Mouse (Mus musculus): Measurements from ENCODE around the gene Esd. TPM values are rescaled to one million over a fixed set of nuclear protein-coding genes. Genes with fewer than 3 reads are reported as not detected.

The Esd gene
- total RNA-seq, 2 experiments from 2014 or later = 85.5 to 88.9 TPM

DNA sequence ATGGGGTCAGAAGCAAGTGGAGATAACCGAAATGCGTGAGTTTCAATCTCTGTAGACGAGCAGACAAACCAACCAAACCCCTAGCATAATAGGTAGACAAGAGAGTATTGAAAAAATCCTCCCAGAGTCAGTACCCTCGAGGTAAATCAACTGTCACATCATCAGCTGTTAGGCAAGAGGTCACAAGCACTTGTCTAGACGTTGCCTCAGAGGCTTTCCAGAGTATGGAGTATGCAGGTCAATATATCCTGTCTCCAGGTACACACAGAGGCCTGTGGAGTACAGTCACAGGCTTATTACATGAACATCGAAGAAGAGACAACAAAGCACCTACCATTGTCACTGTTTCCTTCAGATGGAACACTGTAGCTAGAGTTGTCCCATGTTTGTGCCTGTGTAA lies 60.7 kb downstream of the Esd start:
- DNase-seq (ENCODE audit: low spot score in 2 of 2) = no peak

DNA sequence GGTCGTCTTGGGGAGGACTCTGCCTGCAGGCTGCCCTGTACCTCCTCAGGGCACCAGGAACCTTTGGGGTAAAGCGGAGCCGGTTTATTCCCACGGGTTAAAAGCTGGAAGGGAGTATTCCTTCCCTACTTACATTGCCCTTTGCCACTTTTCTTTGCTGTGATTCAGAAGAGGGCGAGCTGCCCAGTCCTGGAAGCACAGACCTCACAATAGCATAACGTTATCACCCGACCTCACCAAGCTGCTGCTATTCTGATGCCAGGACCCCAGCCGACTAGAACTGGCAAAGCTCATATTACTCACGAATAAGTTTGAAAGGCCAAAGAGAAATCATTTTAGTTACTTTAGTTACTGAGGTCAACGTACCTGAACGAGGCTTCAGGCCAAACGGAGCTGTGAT lies 62.8 kb downstream of the Esd start:
- DNase-seq (ENCODE audit: low spot score in 2 of 2) = no peak

DNA sequence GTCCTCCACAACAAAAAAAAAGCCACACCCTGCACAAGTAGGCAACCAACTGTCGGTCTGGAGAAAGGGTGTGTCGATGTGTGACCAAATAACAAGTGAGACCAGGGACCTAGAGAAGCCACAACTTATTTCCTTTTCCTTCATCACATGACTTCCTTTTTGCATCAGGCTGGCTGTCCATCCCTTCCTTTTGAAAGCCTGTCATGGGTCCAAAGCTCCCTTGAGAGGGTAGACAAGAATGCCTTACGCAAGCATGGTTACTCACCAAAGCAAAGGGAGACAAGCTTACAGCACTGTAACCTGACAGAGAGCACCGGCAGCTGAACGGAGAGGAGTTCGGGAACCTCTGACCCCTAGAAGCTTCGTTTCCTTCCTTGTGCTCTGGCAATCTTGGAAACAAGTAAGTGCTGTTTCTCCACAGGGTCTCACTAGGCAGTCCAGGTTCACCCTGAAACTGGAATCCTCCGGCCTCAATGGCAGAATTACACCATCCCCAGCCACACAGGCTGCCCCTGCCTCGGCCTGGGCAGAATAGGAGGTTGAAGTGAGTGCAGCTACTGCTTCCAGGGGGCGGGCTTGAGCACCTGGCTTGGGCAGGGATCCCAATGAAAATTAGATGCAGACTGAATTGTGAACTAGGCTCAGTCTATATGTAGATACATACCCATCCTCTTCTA lies 65.4 kb downstream of the Esd start:
- no peak for DNase-seq (ENCODE audit: low spot score in 2 of 2)

DNA sequence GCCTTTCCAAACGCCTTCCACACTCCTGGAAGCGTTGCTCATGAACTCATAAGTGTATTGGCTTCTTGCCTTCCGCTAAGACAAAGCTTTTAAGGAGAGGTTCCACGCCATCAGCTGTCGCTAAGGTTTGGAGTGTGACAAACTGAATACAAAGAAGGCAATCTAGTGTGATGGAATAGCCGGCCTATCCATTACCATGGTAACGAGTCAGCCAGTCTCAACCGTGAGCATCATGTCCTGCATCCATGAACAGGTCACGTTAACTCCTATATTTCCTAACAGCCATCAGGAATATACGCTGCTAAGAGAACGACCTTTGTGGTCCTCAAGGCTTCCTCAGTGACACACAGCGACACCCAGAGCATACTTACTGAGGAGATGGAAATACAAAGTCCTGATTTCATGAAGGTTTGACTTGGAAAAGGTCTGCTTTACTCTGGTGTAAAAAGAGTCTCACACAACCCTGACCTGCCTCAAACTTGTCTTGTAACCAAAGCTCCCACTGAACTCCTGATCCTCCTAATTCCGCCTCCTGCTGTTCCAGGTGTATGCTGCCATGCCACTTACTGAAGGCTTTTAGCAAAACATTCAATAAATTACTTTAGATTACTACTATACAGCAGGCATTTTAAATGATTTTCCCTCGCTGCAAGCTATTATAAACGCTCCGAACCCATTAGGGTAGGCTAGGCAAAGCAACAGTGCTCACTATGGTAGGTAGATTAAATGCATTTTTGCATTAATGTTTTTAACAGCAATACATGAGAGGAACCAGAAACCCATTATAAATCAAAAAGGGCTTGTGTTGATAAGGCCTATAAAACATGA lies 66.2 kb downstream of the Esd start:
- DNase-seq (ENCODE audit: low spot score in 2 of 2) = no peak

Other genes with a start within 250 kb of the Esd start
- gene Htr2a, start 91.5 kb upstream of the Esd start, total RNA-seq (2021) = 10 to 100 TPM; 22.6 to 25.6 TPM
- 10 to 100 TPM; 14.4 to 15.0 TPM for gene Lrch1, start 215.6 kb downstream of the Esd start, total RNA-seq (2021)